Mouse (Mus musculus) liver (tissue): ENCODE data around the gene Eya2.
A peak's percentile ranks its signal among the peaks of the same experiment; 100 is the strongest.

Experiments used
- DNase-seq: peaks from one replicate; pipeline ENCODE4 v3.0.0-alpha.2; 2020; ENCODE audit warnings: mixed read lengths

The Eya2 gene

DNA sequence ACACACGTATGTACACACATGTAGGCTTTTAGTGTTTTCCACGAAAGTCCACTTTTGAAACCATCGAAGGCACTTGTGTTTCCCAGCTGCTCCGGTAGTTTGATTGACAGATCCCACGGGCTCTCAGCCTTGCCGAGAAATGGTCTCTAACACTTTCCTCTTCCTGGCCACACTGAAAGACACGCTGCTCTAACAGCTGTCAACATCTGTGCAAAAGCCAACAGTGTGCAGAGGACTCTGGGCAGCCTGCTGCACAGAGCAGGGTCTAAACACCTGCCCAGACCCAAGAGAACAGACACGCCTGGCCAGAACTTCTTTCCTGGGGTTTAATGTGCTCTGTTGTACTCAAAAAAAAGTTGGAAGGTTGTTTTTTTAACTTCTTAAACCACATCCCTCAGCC, 124.5 kb downstream of the Eya2 start:
- no peak for DNase-seq

DNA sequence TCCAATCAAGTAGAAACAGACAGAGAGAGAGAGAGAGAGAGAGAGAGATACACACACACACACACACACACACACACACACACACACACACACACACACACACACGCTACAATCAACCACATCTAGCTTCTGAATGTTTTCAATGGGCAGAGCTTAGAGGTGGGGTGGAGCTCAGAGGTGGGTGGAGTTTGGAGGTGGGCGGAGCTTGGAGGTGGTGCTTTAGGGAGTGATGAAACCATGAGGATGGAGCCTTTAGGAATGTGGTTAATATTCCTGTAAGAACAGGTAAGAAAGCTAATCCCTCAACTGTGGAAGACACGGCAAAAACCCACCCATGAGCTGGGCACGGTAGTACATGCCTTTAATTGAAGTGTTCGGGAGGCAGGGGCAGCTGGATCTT, 127.1 kb downstream of the Eya2 start:
- DNase-seq = peak; percentile 20

DNA sequence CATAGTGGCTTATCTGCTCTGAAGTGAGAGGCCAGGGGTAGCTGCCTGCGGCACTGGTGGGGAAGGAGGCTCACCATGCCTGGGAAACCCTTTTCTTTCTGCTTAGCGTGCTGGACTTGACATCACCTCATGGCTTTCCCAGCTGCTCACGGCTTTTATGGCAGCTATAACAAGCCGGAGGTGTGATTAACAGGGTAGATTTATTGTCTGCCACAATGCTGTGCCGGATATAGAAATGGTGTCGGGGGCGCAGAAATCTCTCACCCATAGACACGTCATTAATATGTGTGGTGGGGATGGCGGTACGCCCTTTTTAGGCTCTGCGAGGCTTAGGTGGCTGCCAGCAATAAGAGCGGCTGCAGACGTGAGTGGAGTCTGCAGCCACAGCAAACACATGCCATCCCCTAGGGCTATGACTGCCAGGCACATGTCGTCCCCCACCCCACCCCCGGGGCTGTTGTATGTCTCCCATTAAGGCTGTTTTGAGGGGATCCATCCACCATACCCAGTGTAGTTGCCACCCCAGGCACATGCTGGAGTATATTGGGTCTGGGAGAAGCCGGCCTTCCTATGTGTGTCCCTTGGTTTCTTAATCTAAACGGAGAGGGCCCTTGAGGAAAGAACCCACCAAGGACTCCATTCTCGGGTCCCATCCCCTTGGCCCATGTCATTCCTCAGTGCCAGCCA, 137.9 kb downstream of the Eya2 start:
- no peak for DNase-seq

DNA sequence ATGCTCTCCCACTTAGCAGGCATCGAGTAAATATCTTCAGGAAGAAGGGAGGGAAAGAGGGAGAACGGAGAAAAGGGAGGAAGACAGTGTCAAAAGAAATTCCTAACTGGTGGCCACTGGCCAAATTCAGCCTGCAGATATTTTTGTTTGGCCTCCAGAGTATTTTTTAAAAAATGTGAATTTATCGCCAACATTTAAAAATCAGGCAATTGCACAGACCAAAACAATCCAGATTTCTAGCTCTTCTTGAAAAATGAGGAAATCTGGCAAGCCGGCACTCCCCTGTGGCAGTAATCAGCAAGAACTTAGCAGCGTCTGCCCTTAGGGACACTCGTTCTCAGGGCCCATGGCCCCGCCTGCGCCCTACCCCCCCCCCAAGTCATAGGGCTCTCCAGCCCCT, 138.9 kb downstream of the Eya2 start:
- no peak for DNase-seq

DNA sequence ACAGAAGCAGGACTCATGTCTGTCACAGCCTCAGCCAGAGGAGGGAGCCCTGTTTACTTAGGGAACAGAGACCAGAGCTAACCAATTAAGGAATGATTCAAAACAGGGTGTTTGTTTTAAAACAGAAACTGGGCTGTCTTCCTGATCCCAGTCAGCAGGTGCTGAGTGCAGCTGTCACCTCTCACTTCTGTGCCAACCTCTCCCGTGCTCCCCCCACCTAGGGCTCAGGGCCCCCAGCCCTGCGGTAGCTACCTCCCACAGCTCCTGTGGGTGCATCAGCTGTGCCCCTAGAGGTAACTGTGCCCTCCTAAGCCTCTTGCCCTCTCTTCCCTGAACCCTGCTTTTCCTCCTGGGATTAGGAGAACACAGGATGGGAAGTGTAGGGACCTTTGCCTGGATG, 141.5 kb downstream of the Eya2 start:
- no peak for DNase-seq

GRCm38 (mm10) chr2:165740381-165740780, 145.5 kb downstream of the Eya2 start:
- no peak for DNase-seq

- no peak for DNase-seq
These were observed 146.2 kb downstream of the Eya2 start for GRCm38 (mm10) chr2:165740982-165741381.

- DNase-seq = no peak
These were observed 146.8 kb downstream of the Eya2 start for GRCm38 (mm10) chr2:165741526-165742050.

- no peak for DNase-seq
These were observed 147.5 kb downstream of the Eya2 start for GRCm38 (mm10) chr2:165742210-165742786.

DNA sequence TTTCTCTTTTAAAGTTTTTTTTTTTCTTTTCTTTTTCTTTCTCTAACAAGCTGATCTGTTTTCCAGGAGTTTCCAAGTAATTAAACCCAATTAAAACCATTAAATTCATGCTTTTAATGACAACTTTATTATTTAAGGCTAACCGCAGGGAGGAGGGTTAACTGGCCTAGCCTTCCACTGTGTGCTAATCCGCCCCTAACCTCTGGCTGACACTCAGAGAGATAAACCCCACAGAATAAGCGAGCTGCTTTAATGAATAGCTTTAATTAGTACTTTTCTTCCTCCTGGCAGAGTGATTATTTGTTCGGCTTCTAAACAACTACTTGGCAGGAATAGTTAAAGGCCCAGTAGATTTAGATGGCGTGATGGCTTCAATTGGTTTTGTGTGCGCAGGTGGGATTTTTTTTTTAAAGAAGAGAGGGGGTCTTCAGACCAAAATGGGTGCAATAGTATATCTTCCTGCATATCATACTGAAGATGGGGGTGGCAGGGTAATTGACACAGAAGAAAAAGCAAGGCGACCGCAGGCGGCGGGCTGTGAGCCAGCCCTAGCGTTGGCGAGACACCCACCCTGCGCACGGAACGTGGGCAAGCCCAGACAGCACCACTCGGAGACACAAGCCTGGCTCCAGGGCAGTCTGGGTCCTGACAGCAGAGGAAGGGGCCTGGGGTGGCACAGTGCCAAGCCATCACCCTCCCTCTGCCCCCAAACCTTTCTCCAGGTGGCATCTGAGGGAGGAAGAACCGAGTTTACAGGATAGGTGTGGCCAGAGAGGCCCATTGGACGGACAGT, 150.7 kb downstream of the Eya2 start:
- no peak for DNase-seq

- no peak for DNase-seq
These were observed 153.1 kb downstream of the Eya2 start for GRCm38 (mm10) chr2:165747975-165748374.

- no peak for DNase-seq
These were observed 153.6 kb downstream of the Eya2 start for GRCm38 (mm10) chr2:165748426-165748825.

DNA sequence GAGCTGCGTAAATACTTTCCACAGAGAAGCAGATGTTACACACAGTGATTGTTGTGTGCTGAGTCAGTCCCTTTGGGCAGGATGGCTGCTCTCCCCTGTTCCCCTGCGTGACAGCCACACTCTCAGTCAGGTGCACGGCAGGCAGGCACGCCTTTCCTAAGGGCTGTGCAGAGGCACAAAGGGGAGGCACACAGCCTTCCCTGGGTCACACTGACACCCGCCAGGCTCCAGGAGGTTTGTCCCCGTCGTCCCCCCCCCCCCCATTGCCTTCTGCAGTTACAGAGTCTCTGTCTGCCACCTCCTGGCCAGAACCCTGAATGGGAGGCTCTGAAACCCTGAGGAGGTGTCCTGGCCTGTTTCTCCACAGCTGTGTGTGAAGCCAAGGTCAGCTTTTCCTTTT, 156.2 kb downstream of the Eya2 start:
- DNase-seq = no peak

DNA sequence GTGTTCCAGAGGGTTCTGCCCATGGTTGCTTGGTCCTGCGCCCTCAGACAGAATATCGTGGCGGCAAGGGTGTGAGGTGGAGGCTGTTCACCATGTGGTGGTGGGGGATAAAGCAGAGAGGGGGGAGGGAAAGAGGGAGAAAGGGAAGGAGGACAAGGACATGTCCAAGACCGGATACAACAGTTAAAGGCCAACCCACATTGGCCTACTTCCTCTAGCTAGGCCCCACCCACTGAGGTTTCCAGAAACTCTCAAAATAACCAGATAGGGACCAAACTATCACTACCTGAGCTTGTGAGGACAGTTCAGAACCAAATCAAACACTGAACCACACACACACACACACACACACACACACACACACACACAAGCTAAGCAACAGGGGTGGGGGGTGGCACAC, 157.9 kb downstream of the Eya2 start:
- no peak for DNase-seq

DNA sequence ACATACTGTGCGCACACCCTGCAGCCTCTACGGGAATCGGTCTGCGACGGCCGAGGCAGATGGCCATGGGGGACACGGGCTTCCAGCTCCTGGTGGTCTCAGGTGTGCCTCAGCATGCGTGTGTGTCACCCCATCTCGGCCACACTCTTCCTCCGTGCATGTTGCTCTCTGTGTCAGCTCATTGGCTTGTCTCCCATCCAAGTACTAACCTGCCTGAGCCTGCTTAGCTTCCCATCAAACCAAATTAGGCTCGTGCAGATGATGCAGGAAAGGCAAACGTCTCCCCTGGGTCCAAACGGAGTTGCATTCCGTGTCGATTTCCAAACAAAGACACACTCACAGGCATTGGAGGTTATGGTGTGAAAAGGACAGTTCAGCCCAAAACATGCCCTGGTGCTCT, 163.0 kb downstream of the Eya2 start:
- DNase-seq = no peak

- no peak for DNase-seq
These were observed 163.7 kb downstream of the Eya2 start for GRCm38 (mm10) chr2:165758534-165758933.

GRCm38 (mm10) chr2:165759421-165759985, 164.7 kb downstream of the Eya2 start:
- DNase-seq = no peak

GRCm38 (mm10) chr2:165768805-165769358, 174.1 kb downstream of the Eya2 start:
- no peak for DNase-seq

GRCm38 (mm10) chr2:165769375-165769948, 174.6 kb downstream of the Eya2 start:
- no peak for DNase-seq

DNA sequence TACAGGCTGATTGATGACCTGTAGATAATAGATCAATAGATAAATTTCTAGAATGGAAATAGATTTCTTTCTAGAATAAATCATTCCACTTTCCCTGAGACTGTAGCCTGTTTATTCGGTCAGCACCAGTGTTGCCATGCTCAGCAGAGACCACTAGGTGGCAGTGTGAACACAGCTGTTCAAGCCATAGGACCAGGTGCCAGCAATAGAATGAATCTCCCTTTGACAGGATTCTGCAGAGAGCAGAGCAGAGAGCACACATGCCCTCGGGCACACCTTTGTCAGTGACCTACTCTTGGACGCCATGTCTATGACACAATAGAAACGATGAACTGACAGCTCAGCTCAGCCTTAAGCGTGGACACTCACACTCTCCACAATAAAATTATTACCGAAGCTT, 184.1 kb downstream of the Eya2 start:
- peak; percentile 78 for DNase-seq

DNA sequence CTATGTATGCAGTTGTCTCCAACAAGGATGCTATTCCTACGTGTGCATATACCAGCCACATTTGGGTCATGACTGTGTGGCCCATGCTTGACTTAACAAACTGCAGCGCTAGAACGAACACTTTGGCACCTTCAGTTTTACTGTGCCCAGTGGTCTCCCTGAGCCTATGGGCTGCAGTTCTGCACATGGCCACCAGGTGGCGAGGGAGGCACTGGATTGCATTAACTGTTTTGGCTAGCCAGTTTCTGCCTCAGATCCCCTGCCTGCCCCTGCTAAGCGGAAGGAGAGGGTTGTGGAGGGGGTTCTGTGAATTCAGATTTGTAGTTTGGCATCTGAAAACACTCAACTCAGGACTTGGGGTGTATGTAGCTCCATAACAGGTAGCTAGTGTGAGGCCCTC, 187.5 kb downstream of the Eya2 start:
- peak; percentile 79 for DNase-seq

- DNase-seq = peak; percentile 48
These were observed 190.6 kb downstream of the Eya2 start for GRCm38 (mm10) chr2:165785312-165786036.
